Mouse (Mus musculus) adrenal gland, postnatal 4 days (tissue): ENCODE measurements around the gene Slc20a1. TPM values are rescaled to one million over a fixed set of nuclear protein-coding genes. Genes with fewer than 3 reads are reported as not detected.

Source experiments
- DNase-seq, 2 experiments: peaks; one replicate each; pipeline ENCODE4 v3.0.0; 2021 to 2022; ENCODE audit warnings: low spot score in 2 of 2, mixed read lengths in 2 of 2
- total RNA-seq, 2 experiments: library from RNA; stranded (reverse); gene quantifications; 2 replicates each; pipeline ENCODE4 v1.2.3; 2021

The Slc20a1 gene
- total RNA-seq, 2 experiments from 2014 or later: 29.2 to 35.3 TPM

GRCm38 (mm10) chr2:129185611-129186290, 12.8 kb upstream of the Slc20a1 start:
- no peak for DNase-seq

GRCm38 (mm10) chr2:129186291-129186919, 12.2 kb upstream of the Slc20a1 start:
- no peak for DNase-seq

- DNase-seq: no peak
Observed at GRCm38 (mm10) chr2:129192392-129193150, 6.0 kb upstream of the Slc20a1 start.

- no peak for DNase-seq
Observed at GRCm38 (mm10) chr2:129196317-129196716, 2.2 kb upstream of the Slc20a1 start.

- no peak for DNase-seq
Observed at GRCm38 (mm10) chr2:129197197-129197596, 1.4 kb upstream of the Slc20a1 start.

- no peak for DNase-seq
Observed at GRCm38 (mm10) chr2:129197843-129198435, 625 bp upstream of the Slc20a1 start.

GRCm38 (mm10) chr2:129199328-129200085, 943 bp downstream of the Slc20a1 start:
- DNase-seq: no peak

GRCm38 (mm10) chr2:129205000-129205399, 6.4 kb downstream of the Slc20a1 start:
- DNase-seq: no peak

GRCm38 (mm10) chr2:129206824-129207223, 8.3 kb downstream of the Slc20a1 start:
- no peak for DNase-seq

- DNase-seq: no peak
Observed at GRCm38 (mm10) chr2:129208181-129208746, 9.7 kb downstream of the Slc20a1 start.

- no peak for DNase-seq
Observed at GRCm38 (mm10) chr2:129210089-129210749, 11.7 kb downstream of the Slc20a1 start.

GRCm38 (mm10) chr2:129211255-129211654, 12.7 kb downstream of the Slc20a1 start:
- no peak for DNase-seq

GRCm38 (mm10) chr2:129211957-129212356, 13.4 kb downstream of the Slc20a1 start:
- DNase-seq: no peak

- no peak for DNase-seq
Observed at GRCm38 (mm10) chr2:129212566-129212965, 14.0 kb downstream of the Slc20a1 start.

- no peak for DNase-seq
Observed at GRCm38 (mm10) chr2:129214774-129215173, 16.2 kb downstream of the Slc20a1 start.

- DNase-seq: no peak
Observed at GRCm38 (mm10) chr2:129217612-129218185, 19.1 kb downstream of the Slc20a1 start.

GRCm38 (mm10) chr2:129218537-129219105, 20.1 kb downstream of the Slc20a1 start:
- no peak for DNase-seq

GRCm38 (mm10) chr2:129221097-129221632, 22.6 kb downstream of the Slc20a1 start:
- no peak for DNase-seq

- no peak for DNase-seq
Observed at GRCm38 (mm10) chr2:129224178-129224577, 25.6 kb downstream of the Slc20a1 start.
